Mouse (Mus musculus): ENCODE data around the gene Meioc. TPM values are rescaled to one million over a fixed set of nuclear protein-coding genes. Genes with fewer than 3 reads are reported as not detected.

The Meioc gene
- total RNA-seq (2014; fragmentation: Nextera tagmentation) (not detected in 2 replicates), total RNA-seq (2017) (not detected in 2 replicates)

DNA sequence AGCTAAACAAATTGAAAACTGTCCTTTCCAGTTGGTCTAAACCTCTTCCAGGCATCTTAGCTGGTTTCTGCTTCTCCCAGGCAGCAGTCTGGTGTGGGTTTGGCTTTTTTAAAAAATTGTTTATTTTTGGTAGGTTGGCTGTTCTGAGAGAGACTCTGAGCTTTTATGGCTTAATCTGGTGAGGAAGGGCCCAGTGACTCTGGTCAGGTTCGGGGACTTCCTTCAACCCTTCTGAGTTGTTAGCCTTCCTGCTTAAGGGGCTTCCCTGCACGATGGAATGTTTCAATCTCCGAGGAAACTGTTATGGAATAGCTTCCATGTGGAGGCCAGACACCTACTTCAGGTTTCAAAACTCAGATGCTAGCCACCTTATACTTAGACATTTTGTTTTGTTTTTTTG lies at the start of gene Meioc:
Meioc (plus strand) TSS at position 301 of the 400 bp plus-strand sequence.
- no peak for ATAC-seq (replicated peaks; ENCODE audit: low FRiP score, low TSS enrichment, poor library complexity, severe bottlenecking)

GRCm38 (mm10) chr11:102619449-102619848 lies 44.1 kb upstream of the Meioc start:
- no peak for ATAC-seq (replicated peaks; ENCODE audit: low FRiP score, low TSS enrichment, poor library complexity, severe bottlenecking)

DNA sequence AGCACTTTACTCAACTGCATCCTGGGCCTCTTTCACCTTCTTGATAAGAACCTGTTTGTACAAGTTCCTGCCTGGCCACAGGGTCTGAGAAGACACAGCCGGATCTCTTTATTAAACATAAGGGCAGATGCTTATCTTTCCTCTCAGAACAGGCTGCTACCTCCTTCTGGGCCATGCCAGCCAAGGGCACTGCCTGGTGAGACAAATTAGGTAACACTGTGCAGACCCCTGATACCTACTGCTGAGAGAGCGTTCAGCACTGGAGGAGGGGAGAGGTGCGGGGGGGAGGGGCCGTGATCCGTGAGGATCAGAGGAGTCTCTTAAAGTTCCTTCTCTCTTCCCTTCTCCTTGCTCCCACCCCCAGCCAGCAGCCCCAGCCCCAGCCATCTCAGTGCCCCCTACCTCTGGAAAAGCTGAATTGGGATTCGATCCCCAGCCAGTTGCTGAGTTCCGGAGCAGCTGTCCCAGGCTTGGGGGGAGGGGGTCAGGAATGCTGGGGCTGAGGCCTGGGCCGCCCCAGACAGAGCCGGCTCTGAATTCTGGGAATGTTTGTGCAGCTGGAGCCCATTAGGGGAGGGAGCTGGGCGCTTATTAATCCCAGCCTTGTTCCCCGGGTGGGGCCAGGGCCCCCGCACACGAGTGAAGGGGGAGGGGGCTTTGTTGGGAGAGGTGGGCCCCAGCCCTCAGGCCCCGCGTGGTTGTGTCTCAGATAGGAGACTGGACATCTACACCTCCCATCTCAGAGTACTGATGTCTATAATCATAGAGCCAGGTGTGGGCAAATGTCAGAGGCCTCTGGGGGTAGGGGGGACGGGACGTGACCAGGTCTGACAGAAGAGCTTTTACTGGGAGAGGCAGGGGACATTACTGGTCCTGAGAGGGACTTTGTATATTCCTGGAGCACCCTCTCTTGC lies 39.4 kb upstream of the Meioc start:
- no peak for ATAC-seq (replicated peaks; ENCODE audit: low FRiP score, low TSS enrichment, poor library complexity, severe bottlenecking)

DNA sequence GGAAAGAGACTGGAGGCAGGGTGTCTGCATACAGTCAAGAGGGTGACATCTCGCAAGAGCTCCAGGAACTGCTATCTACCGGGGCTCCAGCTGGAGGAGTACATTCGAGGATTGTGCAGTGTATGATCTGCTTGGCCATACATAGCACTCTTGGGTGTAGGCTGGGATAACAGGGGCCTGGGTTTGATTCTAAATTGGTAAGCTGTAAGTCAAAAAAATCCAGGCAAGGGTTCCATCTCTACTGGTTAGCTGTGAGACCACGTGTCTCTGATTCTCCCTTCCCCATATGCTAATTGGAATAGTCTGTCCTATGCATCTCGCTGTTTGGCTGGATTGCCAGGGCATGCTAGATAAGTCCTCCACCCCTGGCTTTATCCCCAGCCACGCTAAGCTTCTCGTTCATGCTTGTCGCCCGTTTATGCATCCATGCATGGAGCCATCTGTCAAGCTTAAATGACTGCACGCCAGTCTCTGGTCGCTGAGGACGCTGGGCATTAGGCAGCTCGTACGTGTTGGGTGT lies 38.6 kb upstream of the Meioc start:
- ATAC-seq (replicated peaks; ENCODE audit: low FRiP score, low TSS enrichment, poor library complexity, severe bottlenecking), result no peak

- no peak for ATAC-seq (replicated peaks; ENCODE audit: low FRiP score, low TSS enrichment, poor library complexity, severe bottlenecking)
Measured at GRCm38 (mm10) chr11:102627171-102627931, 36.2 kb upstream of the Meioc start.

GRCm38 (mm10) chr11:102628529-102628928 lies 35.0 kb upstream of the Meioc start:
- ATAC-seq (replicated peaks; ENCODE audit: low FRiP score, low TSS enrichment, poor library complexity, severe bottlenecking), result no peak

- no peak for ATAC-seq (replicated peaks; ENCODE audit: low FRiP score, low TSS enrichment, poor library complexity, severe bottlenecking)
Measured at GRCm38 (mm10) chr11:102629375-102629774, 34.1 kb upstream of the Meioc start.

GRCm38 (mm10) chr11:102630731-102631130 lies 32.8 kb upstream of the Meioc start:
- no peak for ATAC-seq (replicated peaks; ENCODE audit: low FRiP score, low TSS enrichment, poor library complexity, severe bottlenecking)

- ATAC-seq (replicated peaks; ENCODE audit: low FRiP score, low TSS enrichment, poor library complexity, severe bottlenecking), result no peak
Measured at GRCm38 (mm10) chr11:102631203-102631602, 32.3 kb upstream of the Meioc start.

DNA sequence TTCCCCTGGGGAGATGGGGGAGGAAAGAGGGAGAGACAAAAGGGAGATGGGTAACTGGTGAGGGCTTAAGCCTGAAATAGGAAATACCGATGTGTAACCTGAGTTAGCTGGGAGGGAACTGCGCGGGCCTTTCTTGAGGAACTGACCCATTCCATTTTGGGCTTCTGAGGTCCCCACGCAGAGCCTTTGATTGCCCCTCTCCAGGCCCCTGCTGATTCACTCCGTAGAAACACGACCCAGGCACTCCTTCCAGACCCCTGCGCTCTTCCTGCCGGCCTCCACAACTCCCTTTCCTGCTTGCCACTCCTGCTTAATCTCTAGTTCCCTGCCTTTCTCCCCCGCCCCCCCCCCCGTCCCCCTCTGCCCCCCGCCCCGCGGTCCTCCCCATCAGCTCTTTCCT lies 30.8 kb upstream of the Meioc start:
- ATAC-seq (replicated peaks; ENCODE audit: low FRiP score, low TSS enrichment, poor library complexity, severe bottlenecking), result no peak

- ATAC-seq (replicated peaks; ENCODE audit: low FRiP score, low TSS enrichment, poor library complexity, severe bottlenecking), result peak; percentile 61; the same call in 1 of the 2 replicates
Measured at GRCm38 (mm10) chr11:102633379-102633778, 30.1 kb upstream of the Meioc start.

DNA sequence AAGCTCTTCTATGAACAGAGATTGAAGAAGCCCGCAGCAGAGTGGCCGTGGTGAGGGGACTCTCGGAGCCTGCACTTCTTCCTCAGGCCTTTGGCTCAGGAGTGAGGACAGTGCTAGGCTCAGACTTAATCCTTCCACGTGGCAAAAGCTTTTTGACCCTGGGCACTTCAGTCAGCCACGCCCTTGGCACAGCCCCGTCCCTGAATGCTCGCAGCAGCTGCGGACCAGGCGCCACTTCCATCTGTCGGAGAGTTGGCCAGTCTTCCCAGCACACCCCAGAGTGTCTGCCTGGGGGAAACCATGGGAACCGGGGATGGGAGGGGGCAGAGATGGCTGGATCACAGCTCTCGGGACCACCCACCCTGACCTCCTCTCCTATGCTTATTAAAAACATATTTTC lies 26.6 kb upstream of the Meioc start:
- ATAC-seq (replicated peaks; ENCODE audit: low FRiP score, low TSS enrichment, poor library complexity, severe bottlenecking), result no peak

DNA sequence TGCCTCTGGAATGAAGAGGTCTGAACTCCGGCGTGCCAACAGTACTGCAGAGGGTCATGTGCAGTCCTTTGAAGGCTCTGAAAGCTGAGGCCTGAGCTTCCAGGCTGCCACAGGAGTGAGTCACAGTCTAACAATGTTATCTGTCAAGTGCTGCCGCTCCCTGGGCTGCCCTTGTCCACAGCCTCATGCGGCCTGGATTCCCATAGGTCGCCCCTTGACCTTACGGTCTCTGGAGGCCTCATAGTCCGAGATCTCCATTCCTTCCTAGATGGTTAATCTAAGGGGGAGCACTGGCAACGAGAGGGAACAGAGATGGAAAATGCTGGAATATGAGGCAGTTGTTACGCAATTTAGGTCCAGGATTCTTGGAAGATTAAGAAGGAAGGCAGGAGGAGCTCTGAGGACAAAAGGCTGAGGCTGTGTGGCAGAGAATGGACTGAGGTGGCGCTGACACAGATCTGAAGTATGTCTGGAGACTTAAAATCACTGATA lies 19.6 kb upstream of the Meioc start:
- no peak for ATAC-seq (replicated peaks; ENCODE audit: low FRiP score, low TSS enrichment, poor library complexity, severe bottlenecking)

- no peak for ATAC-seq (replicated peaks; ENCODE audit: low FRiP score, low TSS enrichment, poor library complexity, severe bottlenecking)
Measured at GRCm38 (mm10) chr11:102646226-102646625, 17.3 kb upstream of the Meioc start.

- ATAC-seq (replicated peaks; ENCODE audit: low FRiP score, low TSS enrichment, poor library complexity, severe bottlenecking), result no peak
Measured at GRCm38 (mm10) chr11:102647885-102648284, 15.6 kb upstream of the Meioc start.

DNA sequence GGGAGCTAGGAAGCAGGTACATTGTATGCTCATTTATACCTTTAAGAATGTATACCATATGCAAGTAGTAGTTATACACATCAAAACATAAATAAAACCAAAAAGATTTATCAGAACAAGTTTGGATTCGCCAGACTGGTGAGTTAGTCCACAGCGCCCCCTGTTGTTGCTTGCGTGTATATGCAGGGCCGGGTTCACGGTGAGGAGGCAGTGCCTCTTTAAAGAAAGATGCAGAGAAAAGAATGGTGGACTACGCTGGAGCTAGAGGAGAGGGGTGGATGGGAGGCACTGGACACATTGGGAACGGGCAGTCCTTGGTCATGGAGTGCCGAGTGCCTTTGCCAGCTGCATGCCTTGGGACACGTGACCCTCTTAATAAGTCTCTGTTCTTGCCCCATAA lies 12.1 kb upstream of the Meioc start:
- peak; percentile 61 for ATAC-seq (replicated peaks; ENCODE audit: low FRiP score, low TSS enrichment, poor library complexity, severe bottlenecking)

GRCm38 (mm10) chr11:102652844-102653243 lies 10.7 kb upstream of the Meioc start:
- ATAC-seq (replicated peaks; ENCODE audit: low FRiP score, low TSS enrichment, poor library complexity, severe bottlenecking), result no peak

- no peak for ATAC-seq (replicated peaks; ENCODE audit: low FRiP score, low TSS enrichment, poor library complexity, severe bottlenecking)
Measured at GRCm38 (mm10) chr11:102655888-102656287, 7.6 kb upstream of the Meioc start.

- ATAC-seq (replicated peaks; ENCODE audit: low FRiP score, low TSS enrichment, poor library complexity, severe bottlenecking), result peak; percentile 68; the same call in 1 of the 2 replicates
Measured at GRCm38 (mm10) chr11:102656326-102656926, 7.1 kb upstream of the Meioc start.

DNA sequence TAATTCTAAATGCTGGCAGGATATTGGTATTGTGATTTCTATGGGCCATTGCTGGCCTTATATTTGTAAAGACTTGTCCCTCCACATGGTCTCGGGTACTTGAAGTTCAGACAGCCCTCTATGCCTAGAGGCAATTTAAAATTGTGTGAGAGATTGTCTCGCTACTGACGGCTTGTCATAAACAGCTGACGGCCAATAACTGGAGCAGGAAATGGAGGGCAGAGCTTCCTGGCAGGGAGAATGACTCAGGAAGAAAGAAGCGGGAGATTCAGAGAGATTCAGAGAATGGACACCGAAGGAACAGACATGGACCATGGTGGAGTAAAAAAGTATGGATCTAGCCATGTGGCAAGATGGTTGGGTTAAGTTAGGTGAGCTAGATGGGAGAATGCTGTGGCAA lies 6.6 kb upstream of the Meioc start:
- no peak for ATAC-seq (replicated peaks; ENCODE audit: low FRiP score, low TSS enrichment, poor library complexity, severe bottlenecking)

Measured in megakaryocyte-erythroid progenitor cell, adult 5-6 weeks (primary cell).